Mouse (Mus musculus) induced T-regulatory cell, adult 2 months (primary cell): ENCODE data around the gene Exd2.

Source experiments
- DNase-seq: peaks from one replicate; pipeline ENCODE4 v3.0.0-alpha.2; 2012; ENCODE audit warnings: low read depth

Gene Exd2

GRCm38 (mm10) chr12:80462942-80463651 is at the start of gene Exd2:
TSS of gene Exd2 (plus strand) at chr12:80463095.
- DNase-seq = peak; percentile 90

GRCm38 (mm10) chr12:80415100-80415499 is 47.8 kb upstream of the Exd2 start:
- DNase-seq = no peak

- no peak for DNase-seq
These were observed 35.2 kb upstream of the Exd2 start for GRCm38 (mm10) chr12:80427683-80428082.

- peak; percentile 73 for DNase-seq
These were observed 29.6 kb upstream of the Exd2 start for GRCm38 (mm10) chr12:80433266-80433665.

- peak; percentile 55 for DNase-seq
These were observed 28.3 kb upstream of the Exd2 start for GRCm38 (mm10) chr12:80434601-80434960.

- peak; percentile 83 for DNase-seq
These were observed 27.8 kb upstream of the Exd2 start for GRCm38 (mm10) chr12:80434961-80435691.

GRCm38 (mm10) chr12:80435887-80436286 is 27.0 kb upstream of the Exd2 start:
- DNase-seq = peak; percentile 58

GRCm38 (mm10) chr12:80436336-80436976 is 26.4 kb upstream of the Exd2 start, which contains the start of gene Dcaf5:
TSS of gene Dcaf5 (minus strand) at chr12:80436601.
- peak; percentile 90 for DNase-seq

- no peak for DNase-seq
These were observed 25.7 kb upstream of the Exd2 start for GRCm38 (mm10) chr12:80437051-80437675.

GRCm38 (mm10) chr12:80440957-80441356 is 21.9 kb upstream of the Exd2 start:
- peak; percentile 39 for DNase-seq

- no peak for DNase-seq
These were observed 18.3 kb upstream of the Exd2 start for GRCm38 (mm10) chr12:80444525-80445109.

- no peak for DNase-seq
These were observed 9.4 kb upstream of the Exd2 start for GRCm38 (mm10) chr12:80453506-80453905.

- no peak for DNase-seq
These were observed 4.9 kb upstream of the Exd2 start for GRCm38 (mm10) chr12:80458033-80458432.

- DNase-seq = peak; percentile 34
These were observed 501 bp upstream of the Exd2 start for GRCm38 (mm10) chr12:80462292-80462896.

GRCm38 (mm10) chr12:80463666-80464269 is 873 bp downstream of the Exd2 start:
- DNase-seq = no peak

GRCm38 (mm10) chr12:80470206-80470605 is 7.3 kb downstream of the Exd2 start:
- DNase-seq = no peak

- DNase-seq = no peak
These were observed 9.0 kb downstream of the Exd2 start for GRCm38 (mm10) chr12:80471926-80472325.

- no peak for DNase-seq
These were observed 10.8 kb downstream of the Exd2 start for GRCm38 (mm10) chr12:80473731-80474130.

- no peak for DNase-seq
These were observed 17.1 kb downstream of the Exd2 start for GRCm38 (mm10) chr12:80479986-80480385.

GRCm38 (mm10) chr12:80483397-80483796 is 20.5 kb downstream of the Exd2 start:
- no peak for DNase-seq

- no peak for DNase-seq
These were observed 30.4 kb downstream of the Exd2 start for GRCm38 (mm10) chr12:80493311-80493710.
